Mouse (Mus musculus): ENCODE measurements around the gene Utrn. TPM values are rescaled to one million over a fixed set of nuclear protein-coding genes. Genes with fewer than 3 reads are reported as not detected.

The Utrn gene
- polyA plus RNA-seq, 1 experiment from 2014 or later, result 67.0 TPM

- Histone ChIP-seq H3K9ac (ENCODE audit: low read length) (no peak overlapping the region), H3K27me3 (ENCODE audit: control insufficient read depth, insufficient read depth, low read length) (no peaks in the 10 kb centered on the region), H3K4me2 (ENCODE audit: low read length) (no peak overlapping the region), H3K36me3 (ENCODE audit: control insufficient read depth, insufficient read depth, low read length) (no peaks in the 10 kb centered on the region), H3K4me1 (ENCODE audit: control insufficient read depth in 2 of 2, insufficient read depth in 2 of 2, low read length in 2 of 2) (peaks cover 7 to 14% of the 10 kb centered on the region in 2 experiments), H3K9me3 (ENCODE audit: control insufficient read depth, low read length) (no peaks in the 10 kb centered on the region), H3K27ac (replicated peaks in 1 of 2; ENCODE audit: control insufficient read depth in 1 of 2, insufficient read depth in 1 of 2, low read depth in 2 of 2, low read length in 2 of 2) (no peak overlapping the region), H3K4me3 (ENCODE audit: control insufficient read depth in 1 of 2, insufficient read depth in 1 of 2, low read depth in 1 of 2, low read length in 2 of 2) (no peak overlapping the region)
- ATAC-seq (ENCODE audit: insufficient number of reproducible peaks, insufficient read depth, low FRiP score, low read depth), result no peak
- 82% methylated on average over 11 of the region's 11 CpGs for WGBS
Measured at GRCm38 (mm10) chr10:12552196-12552889, 316.8 kb downstream of the Utrn start.

DNA sequence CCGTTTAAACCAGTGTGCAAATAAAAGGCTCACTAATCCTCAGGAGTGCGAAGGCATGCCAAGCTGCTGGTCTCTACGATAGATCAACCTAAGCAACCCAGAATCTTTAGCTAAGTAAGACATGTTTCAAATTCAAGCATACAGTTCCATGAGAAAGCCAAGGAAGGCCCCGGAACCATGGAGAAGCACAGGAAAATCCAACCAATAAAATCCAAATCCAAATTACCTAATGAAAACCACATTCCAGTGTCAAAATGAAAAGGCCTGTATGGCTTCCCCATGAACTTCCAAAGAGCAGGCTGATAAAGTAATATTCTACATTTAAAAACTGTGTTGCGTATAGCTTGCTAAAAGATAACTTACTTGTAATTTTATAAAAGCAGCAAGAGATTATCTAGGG is 317.4 kb downstream of the Utrn start:
- no peak overlapping the region for H3K27ac ChIP-seq (replicated peaks in 1 of 2; ENCODE audit: control insufficient read depth in 1 of 2, insufficient read depth in 1 of 2, low read depth in 2 of 2, low read length in 2 of 2)
- 78% methylated on average over 5 of the region's 5 CpGs for WGBS
- no peak overlapping the region for H3K4me3 ChIP-seq (ENCODE audit: control insufficient read depth in 1 of 2, insufficient read depth in 1 of 2, low read depth in 1 of 2, low read length in 2 of 2)
- no peak overlapping the region for H3K9ac ChIP-seq (ENCODE audit: low read length)
- no peak overlapping the region for H3K4me2 ChIP-seq (ENCODE audit: low read length)
- no peaks in the 10 kb centered on the region for H3K9me3 ChIP-seq (ENCODE audit: control insufficient read depth, low read length)
- H3K4me1 ChIP-seq (ENCODE audit: control insufficient read depth in 2 of 2, insufficient read depth in 2 of 2, low read length in 2 of 2), result peaks cover 7 to 14% of the 10 kb centered on the region in 2 experiments
- no peak for ATAC-seq (ENCODE audit: insufficient number of reproducible peaks, insufficient read depth, low FRiP score, low read depth)
- H3K27me3 ChIP-seq (ENCODE audit: control insufficient read depth, insufficient read depth, low read length), result no peaks in the 10 kb centered on the region
- no peaks in the 10 kb centered on the region for H3K36me3 ChIP-seq (ENCODE audit: control insufficient read depth, insufficient read depth, low read length)

GRCm38 (mm10) chr10:12549945-12550540 is 319.1 kb downstream of the Utrn start:
- peaks cover 7 to 14% of the 10 kb centered on the region in 2 experiments for H3K4me1 ChIP-seq (ENCODE audit: control insufficient read depth in 2 of 2, insufficient read depth in 2 of 2, low read length in 2 of 2)
- H3K27me3 ChIP-seq (ENCODE audit: control insufficient read depth, insufficient read depth, low read length), result no peaks in the 10 kb centered on the region
- H3K27ac ChIP-seq (replicated peaks in 1 of 2; ENCODE audit: control insufficient read depth in 1 of 2, insufficient read depth in 1 of 2, low read depth in 2 of 2, low read length in 2 of 2), result no peak overlapping the region
- H3K36me3 ChIP-seq (ENCODE audit: control insufficient read depth, insufficient read depth, low read length), result no peaks in the 10 kb centered on the region
- H3K9me3 ChIP-seq (ENCODE audit: control insufficient read depth, low read length), result no peaks in the 10 kb centered on the region
- H3K9ac ChIP-seq (ENCODE audit: low read length), result no peak overlapping the region
- H3K4me2 ChIP-seq (ENCODE audit: low read length), result no peak overlapping the region
- H3K4me3 ChIP-seq (ENCODE audit: control insufficient read depth in 1 of 2, insufficient read depth in 1 of 2, low read depth in 1 of 2, low read length in 2 of 2), result no peak overlapping the region
- 20% methylated on average over 1 of the region's 1 CpGs for WGBS
- no peak for ATAC-seq (ENCODE audit: insufficient number of reproducible peaks, insufficient read depth, low FRiP score, low read depth)

DNA sequence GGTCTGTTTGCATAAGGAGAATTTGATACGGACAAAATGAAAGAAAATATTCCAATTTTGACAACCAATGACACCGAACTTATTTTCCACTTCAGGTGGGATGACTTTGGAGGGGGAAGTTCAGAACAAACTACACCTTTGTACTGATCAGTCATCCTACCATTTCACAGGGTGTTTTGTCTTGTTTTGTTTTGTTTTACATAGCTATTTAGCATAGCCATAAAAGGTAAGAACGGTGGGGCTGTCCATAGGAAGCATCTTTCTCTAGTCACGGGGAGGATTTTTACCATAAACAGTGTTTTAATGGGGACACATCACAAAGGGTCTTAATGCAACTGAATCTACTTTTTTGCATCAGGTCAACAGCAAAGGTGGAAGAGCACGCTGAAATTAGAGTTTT is 319.9 kb downstream of the Utrn start:
- WGBS, result 40% methylated on average over 5 of the region's 5 CpGs
- Histone ChIP-seq H3K4me3 (ENCODE audit: control insufficient read depth in 1 of 2, insufficient read depth in 1 of 2, low read depth in 1 of 2, low read length in 2 of 2) (peak overlapping the region in 1 of 2 experiments; percentile 39; a peak in 1 of 4 replicates), H3K4me2 (ENCODE audit: low read length) (peak overlapping the region; percentile 75), H3K9ac (ENCODE audit: low read length) (no peak overlapping the region), H3K27me3 (ENCODE audit: control insufficient read depth, insufficient read depth, low read length) (no peaks in the 10 kb centered on the region), H3K27ac (replicated peaks in 1 of 2; ENCODE audit: control insufficient read depth in 1 of 2, insufficient read depth in 1 of 2, low read depth in 2 of 2, low read length in 2 of 2) (no peak overlapping the region), H3K36me3 (ENCODE audit: control insufficient read depth, insufficient read depth, low read length) (no peaks in the 10 kb centered on the region), H3K4me1 (ENCODE audit: control insufficient read depth in 2 of 2, insufficient read depth in 2 of 2, low read length in 2 of 2) (peaks cover 7 to 14% of the 10 kb centered on the region in 2 experiments), H3K9me3 (ENCODE audit: control insufficient read depth, low read length) (no peaks in the 10 kb centered on the region)
- ATAC-seq (ENCODE audit: insufficient number of reproducible peaks, insufficient read depth, low FRiP score, low read depth), result no peak

GRCm38 (mm10) chr10:12548616-12549084 is 320.5 kb downstream of the Utrn start:
- peaks cover 7 to 14% of the 10 kb centered on the region in 2 experiments for H3K4me1 ChIP-seq (ENCODE audit: control insufficient read depth in 2 of 2, insufficient read depth in 2 of 2, low read length in 2 of 2)
- H3K9ac ChIP-seq (ENCODE audit: low read length), result peak overlapping the region; percentile 60
- WGBS, result 3% methylated on average over 13 of the region's 13 CpGs
- H3K9me3 ChIP-seq (ENCODE audit: control insufficient read depth, low read length), result no peaks in the 10 kb centered on the region
- no peaks in the 10 kb centered on the region for H3K36me3 ChIP-seq (ENCODE audit: control insufficient read depth, insufficient read depth, low read length)
- no peak overlapping the region for H3K27ac ChIP-seq (replicated peaks in 1 of 2; ENCODE audit: control insufficient read depth in 1 of 2, insufficient read depth in 1 of 2, low read depth in 2 of 2, low read length in 2 of 2)
- H3K27me3 ChIP-seq (ENCODE audit: control insufficient read depth, insufficient read depth, low read length), result no peaks in the 10 kb centered on the region
- peak; percentile 77 for ATAC-seq (ENCODE audit: insufficient number of reproducible peaks, insufficient read depth, low FRiP score, low read depth)
- H3K4me2 ChIP-seq (ENCODE audit: low read length), result peak overlapping the region; percentile 75
- H3K4me3 ChIP-seq (ENCODE audit: control insufficient read depth in 1 of 2, insufficient read depth in 1 of 2, low read depth in 1 of 2, low read length in 2 of 2), result peak overlapping the region; percentile 39 to 49

DNA sequence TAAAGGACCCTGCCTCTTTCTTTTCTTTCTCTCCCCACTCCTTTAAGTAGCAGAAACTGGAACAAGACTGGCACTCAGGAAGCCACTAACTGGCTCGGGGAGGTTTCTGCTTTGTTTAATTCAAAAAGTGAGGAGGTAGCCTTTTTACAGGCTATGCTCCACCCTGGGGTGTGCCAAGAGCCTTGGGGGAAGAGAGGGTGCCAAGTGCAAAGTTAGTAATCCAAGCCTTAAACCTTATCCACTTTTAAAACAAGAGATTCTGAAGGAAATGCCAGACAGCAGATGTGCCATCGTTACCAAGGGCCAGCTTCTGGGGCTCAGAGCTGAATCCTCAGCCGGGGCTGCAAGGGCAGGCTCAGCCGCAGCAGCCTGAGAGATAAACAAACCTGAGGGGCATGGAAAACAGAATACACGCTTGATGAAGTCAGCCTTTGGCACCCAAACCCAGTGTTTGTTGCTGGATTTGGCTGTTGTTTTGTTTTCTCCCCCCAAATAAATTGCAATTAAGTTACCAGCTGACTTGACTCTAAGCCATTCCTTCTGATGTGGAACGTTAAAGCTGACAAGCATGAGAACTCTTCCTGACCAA is 322.0 kb downstream of the Utrn start:
- peaks cover 7 to 14% of the 10 kb centered on the region in 2 experiments for H3K4me1 ChIP-seq (ENCODE audit: control insufficient read depth in 2 of 2, insufficient read depth in 2 of 2, low read length in 2 of 2)
- H3K4me3 ChIP-seq (ENCODE audit: control insufficient read depth in 1 of 2, insufficient read depth in 1 of 2, low read depth in 1 of 2, low read length in 2 of 2), result no peak overlapping the region; a peak in 1 of 4 replicates
- no peaks in the 10 kb centered on the region for H3K27me3 ChIP-seq (ENCODE audit: control insufficient read depth, insufficient read depth, low read length)
- 41% methylated on average over 6 of the region's 6 CpGs for WGBS
- H3K27ac ChIP-seq (replicated peaks in 1 of 2; ENCODE audit: control insufficient read depth in 1 of 2, insufficient read depth in 1 of 2, low read depth in 2 of 2, low read length in 2 of 2), result no peak overlapping the region
- H3K9me3 ChIP-seq (ENCODE audit: control insufficient read depth, low read length), result no peaks in the 10 kb centered on the region
- H3K36me3 ChIP-seq (ENCODE audit: control insufficient read depth, insufficient read depth, low read length), result no peaks in the 10 kb centered on the region
- H3K4me2 ChIP-seq (ENCODE audit: low read length), result peak overlapping the region; percentile 2; the same call in 1 of the 2 replicates
- no peak overlapping the region for H3K9ac ChIP-seq (ENCODE audit: low read length)
- ATAC-seq (ENCODE audit: insufficient number of reproducible peaks, insufficient read depth, low FRiP score, low read depth), result no peak

- no peaks in the 10 kb centered on the region for H3K27me3 ChIP-seq (ENCODE audit: control insufficient read depth, insufficient read depth, low read length)
- peaks cover 6 to 14% of the 10 kb centered on the region in 2 experiments for H3K4me1 ChIP-seq (ENCODE audit: control insufficient read depth in 2 of 2, insufficient read depth in 2 of 2, low read length in 2 of 2)
- no peak overlapping the region for H3K4me3 ChIP-seq (ENCODE audit: control insufficient read depth in 1 of 2, insufficient read depth in 1 of 2, low read depth in 1 of 2, low read length in 2 of 2)
- no peaks in the 10 kb centered on the region for H3K36me3 ChIP-seq (ENCODE audit: control insufficient read depth, insufficient read depth, low read length)
- WGBS, result 79% methylated on average over 2 of the region's 2 CpGs
- ATAC-seq (ENCODE audit: insufficient number of reproducible peaks, insufficient read depth, low FRiP score, low read depth), result no peak
- no peak overlapping the region for H3K27ac ChIP-seq (replicated peaks in 1 of 2; ENCODE audit: control insufficient read depth in 1 of 2, insufficient read depth in 1 of 2, low read depth in 2 of 2, low read length in 2 of 2)
- H3K4me2 ChIP-seq (ENCODE audit: low read length), result no peak overlapping the region
- H3K9ac ChIP-seq (ENCODE audit: low read length), result no peak overlapping the region
- no peaks in the 10 kb centered on the region for H3K9me3 ChIP-seq (ENCODE audit: control insufficient read depth, low read length)
Measured at GRCm38 (mm10) chr10:12545440-12545839, 323.7 kb downstream of the Utrn start.

Measured in heart, embryonic 14.5 days (tissue).